Mouse (Mus musculus) liver, embryonic 14.5 days (tissue): ENCODE measurements at regions not wholly inside any gene's neighbourhood (a gene's known extent, or its start where the extent isn't known, plus 50 kb on each side); places are given as distances from the start of the nearest gene placed in this dataset.

Experiments
- CTCF ChIP-seq: IDR thresholded peaks from 2 replicates; pipeline ENCODE4 v1.5.1; 2016; ENCODE audit warnings: antibody characterized with exemption, low read depth, control low read depth
- EP300 ChIP-seq: IDR thresholded peaks from 2 replicates; pipeline ENCODE4 v1.6.1; 2016; ENCODE audit warnings: antibody characterized with exemption, low read depth

- TF ChIP-seq CTCF (no peak), EP300 (no peak)
These were observed 275.4 kb upstream of the Plxna2 start for GRCm38 (mm10) chr1:194342568-194342967.
